Mouse (Mus musculus) erythroblast, embryonic 14.5 days (primary cell): ENCODE data around the gene Apcs. TPM values are rescaled to one million over a fixed set of nuclear protein-coding genes. Genes with fewer than 3 reads are reported as not detected.

Source experiments
- H3K27me3 ChIP-seq: 2 replicates; pipeline ENCODE4 v1.6.1; 2012; ENCODE audit warnings: inconsistent platforms; ENCODE audit not compliant: control insufficient read depth
- H3K36me3 ChIP-seq: 2 replicates; pipeline ENCODE4 v1.6.1; 2012; ENCODE audit warnings: mild to moderate bottlenecking, inconsistent platforms; ENCODE audit not compliant: control insufficient read depth
- H3K4me1 ChIP-seq: 2 replicates; pipeline ENCODE4 v1.6.1; 2012; ENCODE audit warnings: inconsistent platforms; ENCODE audit not compliant: control insufficient read depth
- H3K4me3 ChIP-seq: replicated peaks from 2 replicates; pipeline ENCODE3; 2012; ENCODE audit warnings: moderate library complexity, mild to moderate bottlenecking, inconsistent platforms
- H3K9me3 ChIP-seq: 2 replicates; pipeline ENCODE4 v1.6.1; 2012; ENCODE audit warnings: low read length, inconsistent platforms, mixed read lengths; ENCODE audit not compliant: control insufficient read depth
- GATA1 ChIP-seq: IDR thresholded peaks from 2 replicates; pipeline ENCODE4 v1.6.1; 2012; ENCODE audit warnings: low read length, inconsistent platforms, mixed read lengths
- TAL1 ChIP-seq: IDR thresholded peaks from 3 replicates; pipeline ENCODE4 v1.6.1; 2012; ENCODE audit warnings: low read length, inconsistent platforms, mixed read lengths
- polyA plus RNA-seq: library from polyadenylated mRNA; stranded (reverse); fragments of >175 nt; gene quantifications from 2 replicates; pipeline ENCODE4 v1.2.3, GENCODE M21; 2012

The Apcs gene
- polyA plus RNA-seq, 1 experiment, result not detected

GRCm38 (mm10) chr1:172847044-172847761, 47.6 kb downstream of the Apcs start:
- TF ChIP-seq TAL1 (no peak), GATA1 (no peak)
- H3K27me3 ChIP-seq, result no peaks in the 10 kb centered on the region
- H3K4me1 ChIP-seq, result no peaks in the 10 kb centered on the region
- H3K9me3 ChIP-seq, result peaks cover 5% of the 10 kb centered on the region; the same call in 1 of the 2 replicates
- no peak overlapping the region for H3K4me3 ChIP-seq
- no peaks in the 10 kb centered on the region for H3K36me3 ChIP-seq

Other genes starting within 250 kb of the Apcs start
- gene Crp, start 197.0 kb downstream of the Apcs start, polyA plus RNA-seq, result not detected in 2 replicates
- gene Olfr16, start 55.4 kb upstream of the Apcs start, polyA plus RNA-seq, result not detected in 2 replicates
- not detected in 2 replicates for gene Olfr1408, start 242.3 kb upstream of the Apcs start, polyA plus RNA-seq